Mouse (Mus musculus): ENCODE results near the gene Pyy.

GRCm38 (mm10) chr11:102070426-102070825, 37.2 kb downstream of the Pyy start:
- TF ChIP-seq CTCF (IDR thresholded peaks at IDR 0.05; ENCODE audit: borderline replicate concordance, extremely low read depth, insufficient read depth, insufficient read length): no peak
- TF ChIP-seq POLR2A (IDR thresholded peaks at IDR 0.05; ENCODE audit: borderline replicate concordance, extremely low read depth, insufficient read depth, insufficient read length, poor library complexity, severe bottlenecking): no peak
